In the genomic region with DNA sequence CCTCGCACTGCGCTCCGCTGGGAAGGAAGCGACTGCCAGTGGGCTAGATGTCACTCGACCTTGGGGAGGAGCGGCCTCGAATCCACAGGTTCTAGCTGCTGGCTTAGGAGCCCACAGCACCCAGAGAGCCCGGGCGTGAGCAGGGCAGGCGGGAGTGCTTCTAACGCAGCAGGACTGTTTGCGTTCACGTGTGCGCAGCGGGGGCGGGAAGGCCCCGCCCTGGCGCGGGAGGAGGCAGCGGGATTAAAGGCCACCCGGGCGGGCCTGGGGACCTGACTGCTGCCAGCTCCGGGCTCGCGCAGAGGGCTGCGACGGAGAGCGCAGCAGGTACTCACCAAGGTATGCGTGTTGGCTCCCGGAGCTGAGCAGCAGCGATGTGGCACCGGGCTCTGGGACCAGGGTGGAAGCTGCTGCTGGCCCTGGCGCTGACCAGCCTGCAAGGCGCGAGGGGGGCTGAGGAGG, we compare ENCODE assay signal across 8 mouse cellular contexts. TPM values are rescaled to one million over a fixed set of nuclear protein-coding genes. Genes with fewer than 3 reads are reported as not detected.
DNase-seq lines count a peak whose midpoint lies in the region; ATAC-seq and TF ChIP-seq lines count a peak whose summit lies in the region.

A gene (plus strand): TSS at position 317 of the 462 bp plus-strand sequence.

- peak within 1 kb of the TSS; percentile 13; the same call in 1 of the 2 replicates for H3K9ac ChIP-seq in embryonic facial prominence, embryonic 11.5 days (replicated peaks; ENCODE audit: low read length)
- H3K9ac ChIP-seq in hindbrain, embryonic 13.5 days, result peak within 1 kb of the TSS; percentile 66
- H3K9ac ChIP-seq in limb, embryonic 14.5 days (ENCODE audit: low read depth, low read length, severe bottlenecking), result peak within 1 kb of the TSS; percentile 46

- no peak for TF ChIP-seq POLR2A in limb, embryonic 14.5 days (IDR thresholded peaks at IDR 0.05; ENCODE audit: borderline replicate concordance, extremely low read depth, insufficient read depth, insufficient read length)
- TF ChIP-seq POLR2A in thymus, adult 2 months (IDR thresholded peaks at IDR 0.05; ENCODE audit: control insufficient read depth, extremely low read depth, insufficient read depth, low read length, poor library complexity), result no peak

- H3K4me3 ChIP-seq in embryonic facial prominence, embryonic 11.5 days (ENCODE audit: low read depth, low read length), result peak within 1 kb of the TSS; percentile 32
- H3K4me3 ChIP-seq in hindbrain, embryonic 13.5 days, result peak within 1 kb of the TSS; percentile 44
- peak within 1 kb of the TSS; percentile 35 for H3K4me3 ChIP-seq in limb, embryonic 14.5 days (replicated peaks; ENCODE audit: low read length)
- no peak within 1 kb of the TSS for H3K4me3 ChIP-seq in thymus, adult 2 months (ENCODE audit: control insufficient read depth, insufficient read depth, low read length)

- H3K27ac ChIP-seq in embryonic facial prominence, embryonic 11.5 days (replicated peaks; ENCODE audit: low read depth, low read length), result no peak within 1 kb of the TSS
- no peak within 1 kb of the TSS for H3K27ac ChIP-seq in hindbrain, embryonic 13.5 days
- no peak within 1 kb of the TSS for H3K27ac ChIP-seq in limb, embryonic 14.5 days (replicated peaks; ENCODE audit: low read depth, low read length)
- H3K27ac ChIP-seq in thymus, adult 2 months (ENCODE audit: control insufficient read depth, insufficient read depth, low read length), result no peak within 1 kb of the TSS

- no peak for ATAC-seq in embryonic facial prominence, embryonic 11.5 days (replicated peaks; ENCODE audit: insufficient number of reproducible peaks, low FRiP score, low TSS enrichment, low read depth)
- peak; percentile 28; the same call in 1 of the 2 replicates for ATAC-seq in hindbrain, embryonic 13.5 days (ENCODE audit: low FRiP score)
- ATAC-seq in limb, embryonic 14.5 days (ENCODE audit: low FRiP score, low read depth), result no peak
- no peak for ATAC-seq in cerebellum, adult (ENCODE audit: insufficient number of reproducible peaks, low FRiP score, low TSS enrichment)

- H3K36me3 ChIP-seq in embryonic facial prominence, embryonic 11.5 days (replicated peaks; ENCODE audit: control insufficient read depth, insufficient read depth, low read depth, low read length), result no peaks in the 10 kb centered on the region
- H3K36me3 ChIP-seq in hindbrain, embryonic 13.5 days, result no peaks in the 10 kb centered on the region
- H3K36me3 ChIP-seq in limb, embryonic 14.5 days (ENCODE audit: control insufficient read depth, insufficient read depth, low read length), result no peaks in the 10 kb centered on the region
- H3K36me3 ChIP-seq in thymus, adult 2 months (ENCODE audit: control insufficient read depth, insufficient read depth, low read length), result no peaks in the 10 kb centered on the region

- no peak for TF ChIP-seq CTCF in thymus, adult 2 months (IDR thresholded peaks at IDR 0.05; ENCODE audit: borderline replicate concordance, control insufficient read depth, extremely low read depth, insufficient read depth, low read length, poor library complexity)

- peak; percentile 48 for DNase-seq in ovary, postnatal 36 days (ENCODE audit: low spot score)
- DNase-seq in ovary, postnatal 14 days (ENCODE audit: low spot score), result no peak
- DNase-seq in embryonic facial prominence, embryonic 11.5 days (ENCODE audit: low spot score), result peak; percentile 15
- no peak for DNase-seq in limb, embryonic 14.5 days (ENCODE audit: low spot score)
- DNase-seq in right cerebral cortex, adult 2 months (ENCODE audit: low spot score in 2 of 2), result peak; percentile 15 to 24
- no peak for DNase-seq in thymus, adult 2 months

- WGBS in embryonic facial prominence, embryonic 11.5 days, result 1% methylated on average over 35 of the region's 35 CpGs
- WGBS in hindbrain, embryonic 13.5 days, result 1% methylated on average over 28 of the region's 35 CpGs
- 3% methylated on average over 23 of the region's 35 CpGs for WGBS in limb, embryonic 14.5 days
- 6% methylated on average over 35 of the region's 35 CpGs for WGBS in thymus, adult 2 months

- H3K4me1 ChIP-seq in embryonic facial prominence, embryonic 11.5 days (ENCODE audit: control insufficient read depth, insufficient read depth, low read length), result no peaks in the 10 kb centered on the region
- peaks cover 8% of the 10 kb centered on the region for H3K4me1 ChIP-seq in hindbrain, embryonic 13.5 days (replicated peaks)
- 0 out of 2 replicates have a peak, but pooled peaks cover 5% of the 10 kb centered on the region for H3K4me1 ChIP-seq in limb, embryonic 14.5 days (ENCODE audit: control insufficient read depth, insufficient read depth, low read length)
- no peaks in the 10 kb centered on the region for H3K4me1 ChIP-seq in thymus, adult 2 months (replicated peaks; ENCODE audit: control insufficient read depth, insufficient read depth, low read length)

- H3K9me3 ChIP-seq in embryonic facial prominence, embryonic 11.5 days (replicated peaks; ENCODE audit: control insufficient read depth, low read length), result no peaks in the 10 kb centered on the region
- H3K9me3 ChIP-seq in hindbrain, embryonic 13.5 days, result no peaks in the 10 kb centered on the region
- H3K9me3 ChIP-seq in limb, embryonic 14.5 days (ENCODE audit: control insufficient read depth, low read length), result no peaks in the 10 kb centered on the region

- peaks cover 19% of the 10 kb centered on the region for H3K27me3 ChIP-seq in embryonic facial prominence, embryonic 11.5 days (ENCODE audit: control insufficient read depth, insufficient read depth, low read length)
- H3K27me3 ChIP-seq in hindbrain, embryonic 13.5 days, result peaks cover 64% of the 10 kb centered on the region
- H3K27me3 ChIP-seq in limb, embryonic 14.5 days (ENCODE audit: control insufficient read depth, insufficient read depth, low read length), result peaks cover 48% of the 10 kb centered on the region
- peaks cover 5% of the 10 kb centered on the region; the same call in 1 of the 2 replicates for H3K27me3 ChIP-seq in thymus, adult 2 months (ENCODE audit: control insufficient read depth, insufficient read depth, low read length)

- H3K4me2 ChIP-seq in embryonic facial prominence, embryonic 11.5 days (ENCODE audit: low read depth, low read length), result peak within 1 kb of the TSS; percentile 78
- H3K4me2 ChIP-seq in hindbrain, embryonic 13.5 days, result peak within 1 kb of the TSS; percentile 74
- peak within 1 kb of the TSS; percentile 72 for H3K4me2 ChIP-seq in limb, embryonic 14.5 days (replicated peaks; ENCODE audit: low read depth, low read length, severe bottlenecking)

RNA-seq across cellular contexts. Expression of the gene that starts here (rescaled TPM):
- polyA plus RNA-seq in embryonic facial prominence, embryonic 11.5 days (2014; fragmentation: Nextera tagmentation; extraction: Ambion mirVana), result not detected in 2 replicates
- 0.04 TPM in 2 replicates for polyA plus RNA-seq in hindbrain, embryonic 13.5 days (2015; fragmentation: Nextera tagmentation; extraction: Ambion mirVana)
- polyA plus RNA-seq in limb, embryonic 14.5 days (2012; rRNA removed), result 0.03 and 0.05 TPM in 2 replicates
- 0.15 TPM in 1 of 2 replicates, not detected in the other for polyA plus RNA-seq in limb, embryonic 14.5 days (2014; fragmentation: Nextera tagmentation; extraction: Ambion mirVana)
- polyA plus RNA-seq in thymus, adult 2 months (2012; rRNA removed), result 0.20 and 0.27 TPM in 2 replicates

Comparison
In these comparisons a context has a peak if more than half of its experiments do, and no peak if none do; other contexts are left out.
1. DNase-seq: peak in ovary, postnatal 36 days (single experiment) and right cerebral cortex, adult 2 months (2 of 2); none in ovary, postnatal 14 days (single experiment), limb, embryonic 14.5 days (single experiment) and thymus, adult 2 months (single experiment).
2. Peak in DNase-seq, H3K4me3 ChIP-seq, H3K9ac ChIP-seq and H3K4me2 ChIP-seq in embryonic facial prominence, embryonic 11.5 days; RNA of the gene not detected or under 1 TPM.
3. Peak in ATAC-seq, H3K4me3 ChIP-seq, H3K9ac ChIP-seq and H3K4me2 ChIP-seq in hindbrain, embryonic 13.5 days; RNA of the gene not detected or under 1 TPM.
4. H3K9ac ChIP-seq: peak in every context shown above with its lines; median percentile 66 in hindbrain, embryonic 13.5 days; 46 in limb, embryonic 14.5 days; 13 in embryonic facial prominence, embryonic 11.5 days.
5. Peak in every context shown above with its lines, with median percentiles within 50 percentile points of each other: H3K4me2 ChIP-seq.